Mouse (Mus musculus): ENCODE results near the gene Dhx40. TPM values are rescaled to one million over a fixed set of nuclear protein-coding genes. Genes with fewer than 3 reads are reported as not detected.

The Dhx40 gene
- total RNA-seq (2014; fragmentation: Nextera tagmentation) (14.4 and 15.2 TPM in 2 replicates), total RNA-seq (2017) (26.2 and 26.7 TPM in 2 replicates)

- ATAC-seq (replicated peaks; ENCODE audit: low FRiP score, low TSS enrichment, poor library complexity, severe bottlenecking): peak; percentile 98
Observed at GRCm38 (mm10) chr11:86807505-86807989, at the start of gene Dhx40. TSS of gene Dhx40 (minus strand) at chr11:86807746.

GRCm38 (mm10) chr11:86855639-86856425, 48.3 kb upstream of the Dhx40 start:
- no peak for ATAC-seq (replicated peaks; ENCODE audit: low FRiP score, low TSS enrichment, poor library complexity, severe bottlenecking)

DNA sequence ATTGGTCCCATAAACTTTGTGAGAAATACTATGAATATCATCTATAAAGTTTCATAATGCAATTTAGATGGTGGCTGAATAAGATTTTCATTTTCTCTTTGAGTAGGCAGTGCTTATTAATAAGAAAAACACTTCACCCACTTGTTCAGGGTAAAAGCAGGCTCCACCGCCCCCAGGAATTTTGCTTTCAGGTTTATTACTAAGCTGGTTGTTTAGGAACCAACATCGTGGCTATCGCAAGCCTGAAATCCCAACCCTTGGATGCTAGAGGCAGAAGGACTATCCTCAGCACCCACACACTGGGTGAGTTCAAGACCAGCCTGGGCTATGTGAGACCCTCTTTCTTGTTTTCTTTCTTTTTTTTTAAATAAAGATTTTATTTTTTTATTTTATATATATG, 45.5 kb upstream of the Dhx40 start:
- no peak for ATAC-seq (replicated peaks; ENCODE audit: low FRiP score, low TSS enrichment, poor library complexity, severe bottlenecking)

- no peak for ATAC-seq (replicated peaks; ENCODE audit: low FRiP score, low TSS enrichment, poor library complexity, severe bottlenecking)
Observed at GRCm38 (mm10) chr11:86852534-86853054, 45.0 kb upstream of the Dhx40 start.

GRCm38 (mm10) chr11:86851714-86852533, 44.4 kb upstream of the Dhx40 start:
- ATAC-seq (replicated peaks; ENCODE audit: low FRiP score, low TSS enrichment, poor library complexity, severe bottlenecking): no peak

- ATAC-seq (replicated peaks; ENCODE audit: low FRiP score, low TSS enrichment, poor library complexity, severe bottlenecking): no peak
Observed at GRCm38 (mm10) chr11:86851234-86851671, 43.7 kb upstream of the Dhx40 start.

DNA sequence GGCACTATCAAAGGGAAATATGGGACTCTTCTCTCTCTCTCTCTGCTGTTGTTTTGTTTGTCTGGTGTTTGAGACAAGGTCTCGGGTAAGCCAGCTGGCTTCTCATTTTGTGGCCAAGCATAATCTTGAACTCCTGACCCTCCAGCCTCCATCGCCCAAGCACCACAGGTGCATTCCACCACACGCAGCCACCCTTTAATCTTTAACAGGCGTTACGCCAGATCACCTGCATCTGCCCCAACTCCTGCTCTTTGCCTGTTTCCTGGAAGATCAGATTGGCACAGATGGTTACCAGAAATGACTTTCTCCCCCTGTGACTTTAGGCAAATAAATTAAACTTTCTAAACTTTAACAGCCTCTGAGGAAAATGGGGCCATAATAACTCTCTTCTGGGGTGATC, 36.3 kb upstream of the Dhx40 start:
- no peak for ATAC-seq (replicated peaks; ENCODE audit: low FRiP score, low TSS enrichment, poor library complexity, severe bottlenecking)

- ATAC-seq (replicated peaks; ENCODE audit: low FRiP score, low TSS enrichment, poor library complexity, severe bottlenecking): no peak
Observed at GRCm38 (mm10) chr11:86841261-86841660, 33.7 kb upstream of the Dhx40 start.

DNA sequence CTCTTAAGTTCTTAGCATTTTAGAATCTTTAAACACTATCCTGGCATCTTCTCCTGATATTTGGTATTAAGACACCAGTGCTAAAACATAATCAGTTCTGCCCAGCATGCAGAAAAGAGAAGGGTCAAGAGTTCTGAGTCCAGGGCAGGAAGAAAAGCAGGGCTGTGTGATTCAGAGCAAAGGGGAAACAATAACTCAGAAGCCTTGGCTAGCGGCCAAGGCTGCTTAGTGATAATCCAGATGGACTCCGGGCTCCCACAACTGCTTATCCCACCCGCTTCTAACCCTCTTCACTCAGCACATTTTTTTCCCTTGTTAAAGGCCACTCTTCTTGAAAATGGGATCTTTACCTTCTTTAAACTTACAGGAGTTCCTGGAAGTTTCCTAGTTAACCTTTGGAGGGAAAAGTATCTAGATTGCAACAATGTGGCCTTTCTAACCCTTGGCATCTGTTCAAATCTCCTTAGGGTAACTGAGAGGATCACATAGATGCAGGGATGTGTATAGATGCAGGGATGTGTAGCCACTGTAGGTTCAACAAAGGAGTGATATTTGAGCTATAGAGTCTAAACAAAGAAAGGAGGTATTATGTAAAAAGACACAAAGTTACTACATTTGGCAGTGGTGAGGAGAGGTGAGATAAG, 33.1 kb upstream of the Dhx40 start:
- ATAC-seq (replicated peaks; ENCODE audit: low FRiP score, low TSS enrichment, poor library complexity, severe bottlenecking): 0 out of 2 replicates have a peak, but pooled peaks have one; percentile 32

GRCm38 (mm10) chr11:86839716-86840447, 32.3 kb upstream of the Dhx40 start:
- ATAC-seq (replicated peaks; ENCODE audit: low FRiP score, low TSS enrichment, poor library complexity, severe bottlenecking): no peak

GRCm38 (mm10) chr11:86838792-86839191, 31.2 kb upstream of the Dhx40 start:
- ATAC-seq (replicated peaks; ENCODE audit: low FRiP score, low TSS enrichment, poor library complexity, severe bottlenecking): no peak

- ATAC-seq (replicated peaks; ENCODE audit: low FRiP score, low TSS enrichment, poor library complexity, severe bottlenecking): peak; percentile 89
Observed at GRCm38 (mm10) chr11:86836366-86836765, 28.8 kb upstream of the Dhx40 start.

GRCm38 (mm10) chr11:86834628-86835338, 27.2 kb upstream of the Dhx40 start:
- ATAC-seq (replicated peaks; ENCODE audit: low FRiP score, low TSS enrichment, poor library complexity, severe bottlenecking): no peak

DNA sequence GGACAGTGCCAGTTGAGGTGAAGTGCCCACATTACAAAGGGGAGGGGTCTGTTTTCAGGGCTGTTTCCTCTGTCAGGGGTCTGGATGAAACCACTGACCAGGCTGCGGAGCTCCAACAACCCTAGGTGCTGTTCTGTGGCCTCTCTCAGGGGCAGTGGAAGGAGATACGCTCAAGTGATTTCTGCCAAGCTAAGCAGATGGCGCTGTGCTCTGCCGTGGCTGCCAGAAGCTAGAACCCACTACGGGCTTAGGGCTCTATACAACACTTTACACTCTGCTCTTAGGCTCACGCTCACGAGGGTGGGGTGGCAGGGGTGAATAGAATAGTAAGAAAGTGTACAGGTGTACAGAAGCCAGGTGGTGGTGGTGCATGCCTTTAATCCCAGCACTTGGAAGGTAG, 26.5 kb upstream of the Dhx40 start:
- ATAC-seq (replicated peaks; ENCODE audit: low FRiP score, low TSS enrichment, poor library complexity, severe bottlenecking): no peak

DNA sequence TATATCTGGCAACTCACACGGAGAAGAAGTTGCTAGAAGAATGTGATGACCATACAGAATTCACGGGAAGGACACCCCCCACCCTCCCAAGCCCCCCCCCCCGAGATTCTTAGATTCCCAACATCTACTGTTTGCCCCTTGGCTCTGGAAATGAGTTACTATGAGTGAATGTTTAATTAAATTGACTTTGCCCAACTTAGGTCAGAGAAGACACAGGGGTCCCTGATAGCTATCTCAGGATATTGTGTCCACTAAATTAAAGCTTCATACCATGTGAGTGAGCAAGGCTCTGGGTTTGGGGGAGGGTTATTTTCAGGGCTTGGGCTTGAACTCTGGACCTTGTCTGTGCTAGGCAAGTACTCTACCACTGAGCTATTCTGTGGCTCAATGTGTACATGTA, 25.6 kb upstream of the Dhx40 start:
- no peak for ATAC-seq (replicated peaks; ENCODE audit: low FRiP score, low TSS enrichment, poor library complexity, severe bottlenecking)

- no peak for ATAC-seq (replicated peaks; ENCODE audit: low FRiP score, low TSS enrichment, poor library complexity, severe bottlenecking)
Observed at GRCm38 (mm10) chr11:86828396-86828795, 20.9 kb upstream of the Dhx40 start.

DNA sequence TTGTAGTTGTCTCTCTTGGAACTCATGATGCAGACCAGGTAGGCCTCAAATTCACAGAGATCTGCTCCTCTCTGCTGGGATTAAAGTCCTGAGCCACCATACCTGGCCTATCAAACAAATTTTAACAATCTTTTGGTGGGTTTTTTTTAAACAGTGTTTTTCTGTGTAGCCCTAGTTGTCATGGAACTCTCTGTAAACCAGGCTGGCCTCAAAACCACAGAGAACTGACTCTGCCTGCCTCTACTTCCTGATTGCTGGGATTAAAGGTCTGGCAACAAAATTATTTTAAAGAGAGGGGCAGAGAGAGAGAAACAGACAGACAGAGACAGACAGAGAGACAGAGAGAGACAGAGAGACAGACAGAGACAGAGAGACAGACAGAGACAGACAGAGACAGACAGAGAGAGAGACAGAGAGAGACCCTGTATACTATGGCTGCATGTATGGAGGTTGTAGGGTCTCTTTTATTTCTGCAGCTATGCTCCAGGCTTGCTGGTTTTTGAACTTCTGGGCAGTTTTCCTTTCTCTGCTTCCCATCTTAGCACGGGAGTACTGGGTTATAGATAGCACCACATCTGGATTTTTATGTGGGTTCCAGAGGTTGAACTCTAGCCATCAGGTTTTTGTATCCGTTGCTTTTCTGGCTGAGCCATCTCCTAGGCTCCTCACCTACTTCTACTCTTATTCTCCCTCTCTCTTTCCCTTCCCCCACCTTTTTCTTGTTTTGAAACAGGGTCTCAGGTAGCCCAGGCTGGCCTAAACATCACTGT, 20.1 kb upstream of the Dhx40 start:
- no peak for ATAC-seq (replicated peaks; ENCODE audit: low FRiP score, low TSS enrichment, poor library complexity, severe bottlenecking)

GRCm38 (mm10) chr11:86824433-86824832, 16.9 kb upstream of the Dhx40 start:
- ATAC-seq (replicated peaks; ENCODE audit: low FRiP score, low TSS enrichment, poor library complexity, severe bottlenecking): no peak

All from megakaryocyte-erythroid progenitor cell, adult 5-6 weeks (primary cell).